Mouse (Mus musculus) liver, adult 2 months (tissue): ENCODE results near the gene Htra1.

Experiments used
- CTCF ChIP-seq: fragments of 200-500 bp; IDR thresholded peaks from 2 replicates; pipeline ENCODE4 v1.5.1; 2011; ENCODE audit warnings: low read depth, low read length, control low read depth
- POLR2A ChIP-seq: fragments of 200-500 bp; IDR thresholded peaks from 2 replicates; pipeline ENCODE4 v1.6.1; 2011; ENCODE audit warnings: low read length, control low read depth; ENCODE audit not compliant: insufficient read depth; ENCODE audit errors: extremely low read depth

GRCm38 (mm10) chr7:130902929-130903328 is 33.0 kb upstream of the Htra1 start:
- TF ChIP-seq POLR2A (no peak), CTCF (no peak)
